Mouse (Mus musculus): ENCODE measurements around the gene Lemd2.
"Not testable (repeated sequence)": the region's sequence is repeated elsewhere in the genome, so short reads cannot be mapped to it uniquely, and the experiment has no call there.

The Lemd2 gene

DNA sequence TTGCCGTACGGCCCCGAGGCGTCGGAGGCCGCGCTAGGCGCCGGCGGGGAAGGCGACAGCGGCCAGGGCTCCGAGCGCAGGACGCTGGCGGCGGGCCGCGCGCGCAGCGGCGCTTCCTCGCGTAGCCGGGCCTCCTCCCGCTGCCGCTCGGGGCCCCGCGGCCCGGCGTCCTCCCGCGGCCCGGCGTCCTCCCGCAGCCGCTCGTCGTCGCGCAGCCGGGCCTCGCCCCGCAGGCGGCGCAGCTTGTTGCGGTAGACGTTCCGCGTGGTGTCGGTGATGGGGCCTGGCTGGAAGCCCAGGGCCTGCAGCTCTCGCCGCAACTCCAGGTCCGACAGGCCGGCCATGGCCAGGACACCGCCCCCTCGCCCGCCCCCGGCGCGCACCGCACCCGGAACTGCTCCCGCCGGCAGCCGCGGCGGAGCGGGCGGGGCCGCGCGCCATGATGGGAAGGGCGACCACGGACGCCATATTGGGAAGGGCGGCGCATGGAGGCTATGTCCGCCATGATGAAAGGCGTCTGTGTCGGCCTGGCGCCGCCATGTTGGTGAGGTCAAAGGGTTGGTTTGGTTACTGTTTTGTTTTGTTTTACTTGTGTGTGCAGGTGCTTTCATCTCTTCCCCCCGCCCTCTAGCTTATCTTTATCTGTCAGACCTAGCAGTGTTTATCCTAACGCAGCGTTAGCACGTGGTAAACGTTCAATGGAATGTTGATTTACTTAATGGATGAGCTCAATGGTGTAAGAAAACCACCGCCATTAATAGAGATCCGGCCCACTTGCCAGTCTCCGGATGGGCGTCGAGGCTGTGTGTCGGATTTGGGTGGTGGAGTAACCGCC lies at the start of gene Lemd2:
Lemd2 (minus strand) TSS at position 395 of the 835 bp plus-strand sequence.
- peak; percentile 95 to 96 for DNase-seq (ENCODE audit: low spot score in 2 of 2)

GRCm38 (mm10) chr17:27251150-27251549 lies 46.9 kb upstream of the Lemd2 start:
- no peak for DNase-seq (ENCODE audit: low spot score in 2 of 2)

DNA sequence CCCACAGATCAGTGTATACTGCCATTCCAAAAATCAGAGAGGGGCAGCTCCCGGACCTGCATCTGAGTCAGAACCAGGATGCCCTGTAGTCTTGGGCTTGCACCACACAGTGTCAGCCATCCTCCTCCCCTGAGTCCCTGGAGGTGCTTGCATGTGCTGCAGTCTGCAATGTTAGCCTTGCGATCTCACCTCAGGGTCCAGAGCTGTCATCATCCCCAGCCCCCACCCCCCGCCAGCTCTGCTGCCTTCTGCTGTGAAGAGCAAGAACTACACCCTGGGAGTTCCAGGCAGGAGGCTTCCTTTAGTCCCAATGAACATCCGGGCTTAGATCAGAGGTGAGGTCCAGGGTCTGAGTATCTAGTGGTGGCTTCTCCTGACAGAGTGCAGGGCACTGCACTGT lies 46.2 kb upstream of the Lemd2 start:
- no peak for DNase-seq (ENCODE audit: low spot score in 2 of 2)

DNA sequence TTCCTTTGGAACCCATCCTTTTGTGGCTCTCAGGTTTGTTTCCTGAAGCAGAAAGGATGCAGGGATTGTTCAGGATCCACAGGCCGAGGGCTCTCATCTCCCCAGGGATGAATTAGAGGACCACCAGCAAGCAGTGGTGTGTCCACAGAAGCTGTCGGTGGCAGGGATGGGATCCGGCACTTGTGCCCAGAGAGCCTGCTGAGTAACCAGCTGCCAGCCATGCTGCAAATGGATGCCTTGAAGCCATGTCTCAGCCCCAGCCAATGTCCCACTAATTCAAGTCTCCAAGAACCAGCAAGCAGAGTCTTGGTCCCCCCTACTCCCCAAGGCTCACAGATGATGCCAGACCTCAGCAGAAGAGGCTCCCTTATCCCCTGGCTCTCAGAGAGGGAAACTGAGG lies 44.8 kb upstream of the Lemd2 start:
- no peak for DNase-seq (ENCODE audit: low spot score in 2 of 2)

- no peak for DNase-seq (ENCODE audit: low spot score in 2 of 2)
Observed at GRCm38 (mm10) chr17:27247680-27248386, 43.6 kb upstream of the Lemd2 start.

- DNase-seq (ENCODE audit: low spot score in 2 of 2): no peak
Observed at GRCm38 (mm10) chr17:27245851-27246381, 41.6 kb upstream of the Lemd2 start.

- DNase-seq (ENCODE audit: low spot score in 2 of 2): no peak
Observed at GRCm38 (mm10) chr17:27244912-27245311, 40.6 kb upstream of the Lemd2 start.

DNA sequence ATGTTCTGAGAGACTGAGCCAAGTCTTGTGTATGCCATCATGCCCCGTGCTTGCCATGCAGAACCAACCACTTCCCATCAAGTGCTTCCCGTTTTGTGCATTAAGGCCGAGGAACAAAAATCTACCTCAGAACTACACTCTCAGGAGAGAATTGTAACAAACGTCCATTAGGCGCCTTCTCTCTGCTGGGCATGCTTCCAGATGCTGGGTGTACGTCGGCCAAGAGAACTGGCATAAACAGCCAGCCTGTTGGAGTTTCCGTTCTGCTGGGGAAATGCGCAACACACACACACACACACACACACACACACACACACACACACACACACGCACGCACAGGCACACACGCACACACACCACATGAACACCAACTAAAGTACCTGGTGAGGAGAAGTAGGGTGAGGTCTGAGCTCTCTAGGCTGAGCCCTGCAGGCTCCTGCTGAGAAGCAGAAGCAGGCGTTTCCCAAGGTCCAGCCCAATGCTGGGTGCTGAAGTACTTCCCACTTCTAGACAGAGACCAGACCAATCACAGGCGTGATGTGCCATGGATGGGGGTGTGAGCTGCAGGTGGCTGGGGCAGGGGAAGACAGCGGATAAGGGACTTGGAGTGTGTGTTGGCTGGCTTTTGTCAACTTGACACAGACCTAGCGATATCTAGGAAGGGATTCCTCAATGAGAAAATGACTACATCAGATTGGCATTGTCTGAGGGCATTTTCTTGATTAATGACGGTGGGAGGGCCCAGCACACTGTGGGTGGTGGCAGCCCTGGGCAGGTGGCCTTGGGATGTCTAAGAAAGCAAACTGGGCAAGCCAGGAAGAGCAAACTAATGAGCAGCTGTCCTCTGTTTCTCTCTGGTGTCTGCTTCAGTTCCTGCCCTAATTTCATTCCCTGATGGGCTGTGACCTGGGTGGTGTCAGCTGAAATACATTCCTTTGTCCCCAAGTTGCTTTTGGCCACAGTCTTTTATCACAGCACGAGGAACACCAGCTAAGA lies 38.2 kb upstream of the Lemd2 start:
- peak in 1 of 2 experiments; percentile 43 for DNase-seq (ENCODE audit: low spot score in 2 of 2)

DNA sequence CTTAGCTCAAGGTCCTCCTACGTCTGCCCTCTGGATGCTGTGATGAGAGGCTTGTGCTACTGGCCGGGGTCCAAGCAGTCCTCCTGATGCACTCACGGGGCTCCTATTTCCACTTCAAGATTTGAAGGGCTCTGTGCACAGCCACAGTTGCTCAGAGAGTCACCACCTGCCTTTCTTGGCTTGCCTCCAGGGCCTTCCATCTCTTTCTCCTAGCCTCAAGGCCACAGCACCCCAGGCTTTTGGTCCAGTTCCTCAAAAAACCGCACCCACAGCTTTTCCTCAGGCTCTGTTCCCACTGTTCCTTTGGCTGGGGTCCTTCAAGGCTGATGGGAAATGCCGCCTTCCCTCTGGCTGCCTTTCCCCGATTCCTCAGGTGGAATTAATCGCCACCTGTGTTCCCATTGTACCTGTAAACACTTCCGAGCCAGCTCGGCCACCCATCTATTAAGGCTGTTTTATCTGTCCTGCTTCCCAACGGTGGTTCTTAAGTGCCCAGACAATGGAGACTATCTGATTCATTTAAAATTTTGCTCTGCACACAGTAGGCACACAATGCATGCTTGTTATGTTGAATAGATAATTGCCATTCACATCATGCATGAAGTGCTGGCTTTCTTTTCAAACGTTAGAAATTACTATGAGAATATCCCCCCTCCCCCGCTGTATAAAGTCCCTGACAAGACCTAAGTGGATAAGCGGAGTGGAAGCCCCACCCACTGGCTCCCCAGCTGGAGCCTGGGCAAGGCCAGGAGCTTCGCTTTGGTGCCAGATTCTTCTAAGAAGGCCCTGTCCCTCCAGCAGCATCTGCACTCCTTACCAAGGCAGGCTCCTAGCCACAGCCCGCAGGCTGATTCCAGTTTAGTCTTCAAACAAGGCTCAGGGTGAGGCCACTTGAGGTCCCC lies 36.5 kb upstream of the Lemd2 start:
- no peak for DNase-seq (ENCODE audit: low spot score in 2 of 2)

GRCm38 (mm10) chr17:27239941-27240340 lies 35.7 kb upstream of the Lemd2 start:
- DNase-seq (ENCODE audit: low spot score in 2 of 2): no peak

- DNase-seq (ENCODE audit: low spot score in 2 of 2): peak; percentile 40
Observed at GRCm38 (mm10) chr17:27238637-27239036, 34.4 kb upstream of the Lemd2 start.

- DNase-seq (ENCODE audit: low spot score in 2 of 2): no peak
Observed at GRCm38 (mm10) chr17:27237731-27238130, 33.5 kb upstream of the Lemd2 start.

- DNase-seq (ENCODE audit: low spot score in 2 of 2): no peak
Observed at GRCm38 (mm10) chr17:27233298-27233697, 29.0 kb upstream of the Lemd2 start.

- no peak for DNase-seq (ENCODE audit: low spot score in 2 of 2)
Observed at GRCm38 (mm10) chr17:27232176-27232575, 27.9 kb upstream of the Lemd2 start.

- DNase-seq (ENCODE audit: low spot score in 2 of 2): not testable (repeated sequence)
Observed at GRCm38 (mm10) chr17:27231586-27231985, 27.3 kb upstream of the Lemd2 start.

DNA sequence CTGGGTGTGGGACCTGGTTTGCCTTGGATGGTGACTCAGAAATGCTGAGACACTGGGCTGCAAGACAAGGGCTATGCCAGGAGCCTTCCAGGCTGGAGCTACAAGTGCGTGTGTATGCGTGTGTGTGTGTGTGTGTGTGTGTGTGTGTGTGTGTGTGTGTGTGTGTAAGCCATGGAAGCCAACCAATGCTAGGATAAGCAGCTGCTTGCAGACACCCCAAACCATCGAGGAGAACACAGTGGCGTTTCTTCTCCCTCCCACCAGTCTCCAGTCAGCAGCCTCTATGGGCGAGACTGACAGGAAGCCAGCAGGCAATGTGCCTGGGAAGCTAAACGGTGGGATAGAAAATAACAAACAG lies 26.9 kb upstream of the Lemd2 start:
- DNase-seq (ENCODE audit: low spot score in 2 of 2): no peak

DNA sequence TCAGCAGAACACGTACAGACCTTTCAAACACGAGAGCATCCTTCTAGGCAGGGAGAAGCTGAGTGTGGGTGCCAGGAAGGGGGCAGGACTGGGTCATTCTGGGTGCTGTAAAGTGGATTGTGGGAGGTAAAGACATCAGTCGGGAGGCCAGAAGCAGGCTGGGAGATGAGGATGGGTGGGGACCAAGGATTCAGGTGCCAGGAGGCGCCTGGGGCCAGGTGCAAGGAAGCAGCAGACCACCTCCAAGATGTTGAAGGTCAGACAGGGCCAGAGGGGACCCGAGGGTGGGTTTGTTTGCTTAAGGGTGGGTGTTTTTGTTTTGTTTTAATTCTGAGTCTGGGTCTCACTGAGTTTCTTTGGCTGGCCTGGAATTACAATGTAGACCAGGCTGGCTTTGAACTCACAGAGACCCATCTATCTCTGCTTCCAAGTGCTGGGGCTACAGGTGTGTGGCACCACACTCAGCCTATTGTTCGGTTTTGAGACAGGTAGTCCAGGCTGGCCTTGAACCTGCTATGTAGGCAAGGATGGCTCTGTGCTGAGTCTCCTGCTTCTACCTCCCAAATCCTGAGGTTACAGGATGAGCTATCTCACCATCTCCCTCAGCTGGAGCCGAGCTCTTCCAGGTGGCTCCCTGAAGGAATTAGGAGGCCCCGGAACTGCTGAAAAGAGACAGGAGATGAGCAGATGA lies 26.3 kb upstream of the Lemd2 start:
- no peak for DNase-seq (ENCODE audit: low spot score in 2 of 2)

DNA sequence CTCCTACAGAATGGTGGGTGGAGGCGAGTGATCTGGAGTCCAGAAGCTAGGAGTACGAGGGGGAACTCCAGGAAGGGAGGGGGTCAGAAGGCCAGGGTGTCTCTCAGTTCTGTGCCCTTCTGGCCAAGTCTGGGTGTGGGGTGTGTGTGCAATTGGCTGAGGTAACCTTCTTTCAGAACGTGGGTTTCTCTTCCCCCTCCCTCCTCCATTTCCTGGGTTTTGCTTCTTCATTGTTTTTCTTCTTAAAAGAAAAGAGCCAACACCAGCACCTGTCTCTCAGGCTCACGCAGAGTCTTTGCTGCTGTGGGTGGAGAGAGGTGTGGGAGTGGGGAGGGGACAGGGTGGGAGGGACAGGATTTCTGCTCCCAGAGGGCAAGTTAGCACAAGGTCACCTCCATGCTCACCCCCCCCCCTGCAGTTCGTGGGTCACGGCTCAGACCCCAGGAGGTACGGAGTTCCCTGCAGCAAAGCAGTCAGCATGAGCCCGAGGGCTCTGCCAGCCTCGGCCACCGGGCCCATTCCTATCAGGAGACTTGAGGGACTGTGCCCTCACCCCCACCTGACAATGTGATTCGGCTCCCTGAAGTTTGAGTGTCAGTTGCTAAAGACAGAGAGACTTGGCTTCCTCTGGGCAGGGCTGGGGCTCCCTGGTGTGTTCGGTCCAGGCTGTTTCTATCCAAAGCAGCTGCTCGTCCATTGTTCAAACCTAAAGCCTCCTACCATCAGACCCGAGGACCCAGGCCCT lies 25.6 kb upstream of the Lemd2 start:
- DNase-seq (ENCODE audit: low spot score in 2 of 2): no peak

DNA sequence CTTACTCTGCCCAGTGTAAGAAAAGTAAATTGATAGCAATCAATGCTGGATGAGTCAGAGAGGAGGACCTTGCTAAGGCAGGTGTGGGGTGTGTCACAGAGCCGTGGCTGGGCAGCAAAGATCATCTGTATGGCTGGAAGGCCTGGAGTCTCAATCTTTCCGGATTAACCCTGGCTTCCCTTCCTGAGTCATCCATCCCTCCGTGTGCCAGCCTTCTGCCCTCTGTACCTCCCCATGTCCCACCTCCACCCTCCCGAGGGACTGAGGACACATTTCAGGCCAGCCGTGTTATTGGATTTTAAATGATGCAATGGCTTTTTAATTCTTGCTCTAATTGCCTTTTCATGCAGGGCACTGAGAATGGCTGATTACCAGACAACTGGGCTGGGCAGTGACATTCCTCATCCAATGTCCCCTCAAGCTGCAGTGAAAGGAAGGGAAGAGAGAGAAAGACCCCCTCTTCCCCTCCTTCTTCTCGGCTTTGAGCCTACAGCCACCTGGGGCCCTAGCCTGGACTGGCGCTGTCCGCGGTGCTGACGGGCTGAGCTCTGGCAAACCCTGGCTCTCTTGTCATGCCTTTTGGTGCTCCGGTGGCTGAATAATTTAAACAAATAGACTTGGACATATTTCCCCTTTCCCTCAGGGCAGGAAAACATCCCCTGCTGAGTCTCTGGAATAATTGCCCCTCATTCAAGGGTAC lies 24.1 kb upstream of the Lemd2 start:
- DNase-seq (ENCODE audit: low spot score in 2 of 2): no peak
